Mouse (Mus musculus): Measurements from ENCODE around the gene Anapc11.
A peak's percentile ranks its signal among the peaks of the same experiment; 100 is the strongest.
"Not testable (repeated sequence)": the region's sequence is repeated elsewhere in the genome, so short reads cannot be mapped to it uniquely, and the experiment has no call there.

Anapc11 gene

GRCm38 (mm10) chr11:120575046-120575445 lies 23.2 kb upstream of the Anapc11 start:
- no peak for DNase-seq (ENCODE audit: low read depth, low spot score)

DNA sequence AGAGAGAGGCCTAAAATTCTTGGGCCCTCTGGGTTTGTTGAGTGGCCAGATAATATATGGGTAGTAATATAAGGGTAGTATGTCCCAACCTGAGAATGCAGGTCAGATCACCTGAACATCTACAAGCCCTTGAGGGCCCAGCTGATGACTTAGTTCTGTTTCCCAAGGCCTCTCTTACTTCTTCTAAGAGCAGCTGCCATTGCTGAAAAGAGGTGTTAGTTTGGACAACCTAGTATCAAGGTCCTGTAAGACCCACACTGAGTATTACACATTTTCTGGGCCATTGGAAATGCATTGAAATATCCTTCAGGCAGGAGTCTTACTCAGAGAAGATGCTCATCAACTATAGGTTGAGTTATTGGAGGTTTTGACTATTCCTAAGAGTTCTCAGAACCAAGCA lies 22.3 kb upstream of the Anapc11 start:
- no peak for DNase-seq (ENCODE audit: low read depth, low spot score)

DNA sequence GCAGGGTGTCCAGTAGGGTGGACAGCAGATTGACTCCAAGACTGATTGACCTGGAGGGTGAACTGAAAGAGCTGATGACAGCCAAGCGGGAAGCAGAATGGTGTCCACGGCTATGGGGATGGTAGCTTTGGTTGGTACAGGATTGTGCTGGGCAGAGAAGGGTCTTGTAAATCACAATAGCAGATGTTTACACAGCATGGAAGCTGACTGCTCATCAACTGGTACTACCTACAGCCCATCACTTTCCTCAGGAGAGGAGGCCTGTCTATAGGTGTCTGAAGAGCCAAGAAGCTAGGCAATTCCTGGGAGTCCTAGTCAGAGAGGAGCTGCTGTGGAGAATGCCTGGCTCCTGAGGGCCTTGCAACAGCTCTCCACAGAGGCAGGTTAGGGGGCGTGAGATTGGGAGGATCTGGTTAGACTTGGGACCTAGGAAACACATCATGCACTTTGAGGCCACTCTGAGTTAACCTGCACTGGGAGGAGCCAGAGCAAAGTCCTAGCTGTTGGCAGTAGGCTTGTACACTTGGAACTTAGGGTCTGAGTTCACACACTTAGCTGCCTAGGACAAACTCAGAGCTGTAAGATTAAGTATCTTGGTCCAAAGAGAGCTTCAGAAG lies 21.7 kb upstream of the Anapc11 start:
- DNase-seq (ENCODE audit: low read depth, low spot score), result no peak

GRCm38 (mm10) chr11:120577211-120578023 lies 20.8 kb upstream of the Anapc11 start:
- peak; percentile 63 for DNase-seq (ENCODE audit: low read depth, low spot score)

DNA sequence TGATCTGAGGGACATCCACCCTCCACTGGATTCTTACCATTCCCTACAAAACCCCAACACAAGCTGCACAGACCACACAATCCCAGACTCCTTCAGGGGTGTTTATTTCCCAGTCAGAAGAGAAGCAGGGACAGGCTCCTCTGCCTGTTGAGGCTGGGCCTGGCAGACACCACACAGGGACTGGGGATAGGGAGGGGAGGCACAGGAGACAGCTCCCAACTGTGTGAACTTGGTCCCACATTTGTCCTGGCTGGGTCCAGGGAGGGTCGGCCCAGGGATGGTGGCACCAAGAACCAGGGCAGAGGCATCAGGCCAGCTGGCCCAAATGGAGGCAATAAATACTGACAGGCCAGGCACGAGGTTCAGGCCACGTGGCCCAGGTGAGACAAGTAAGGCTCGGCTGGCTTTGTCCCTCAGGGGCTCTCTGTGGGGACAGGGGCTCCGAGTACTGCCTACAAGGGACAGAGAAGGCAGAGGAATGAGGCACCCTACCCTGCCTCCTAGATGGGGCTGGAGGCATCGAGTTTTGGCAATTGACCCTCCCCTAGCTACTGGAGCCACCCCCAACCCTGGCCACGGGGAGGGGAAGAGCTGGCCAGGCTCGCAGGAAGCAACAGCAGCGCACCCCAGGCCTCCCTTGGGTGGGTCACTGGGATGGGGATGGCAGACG lies 20.1 kb upstream of the Anapc11 start:
- DNase-seq (ENCODE audit: low read depth, low spot score), result no peak

GRCm38 (mm10) chr11:120578694-120579243 lies 19.5 kb upstream of the Anapc11 start:
- no peak for DNase-seq (ENCODE audit: low read depth, low spot score)

DNA sequence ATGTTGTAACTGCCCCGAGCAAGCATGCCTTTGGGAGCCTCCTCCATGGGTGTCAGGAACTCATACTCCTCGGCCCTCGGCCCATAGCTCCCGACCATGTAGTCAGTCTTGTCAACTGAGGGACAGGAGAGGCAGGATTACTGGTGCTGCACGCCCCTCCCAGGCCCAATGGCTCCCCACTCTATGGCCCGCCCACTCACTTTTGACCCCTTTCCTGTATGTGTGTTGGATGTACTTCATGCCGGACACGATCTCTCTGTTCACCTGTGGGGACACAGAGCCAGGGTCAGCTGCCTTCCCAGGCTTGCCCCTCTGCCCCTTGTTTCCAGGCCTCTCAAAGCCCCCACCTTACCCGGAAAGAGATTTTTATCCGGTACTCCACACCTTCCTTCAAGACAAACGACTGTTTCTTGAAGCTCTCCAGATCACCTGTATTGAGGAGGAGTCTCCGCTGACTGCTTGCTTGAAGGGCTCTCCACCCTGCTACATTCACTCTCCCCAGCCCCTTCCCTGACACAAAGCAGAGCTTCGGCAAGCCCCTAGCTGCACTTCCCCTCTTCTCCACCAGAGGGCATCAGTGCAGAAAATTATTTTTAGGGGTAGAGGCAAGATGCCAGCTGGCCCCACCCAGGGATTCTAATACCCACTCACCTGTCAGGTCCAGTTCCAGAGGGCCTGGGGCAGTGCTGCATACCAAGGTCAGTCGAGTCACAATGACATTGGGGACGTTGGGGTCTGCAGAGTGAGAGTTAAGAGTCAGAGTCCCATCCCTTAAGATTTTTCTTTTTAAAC lies 18.7 kb upstream of the Anapc11 start:
- DNase-seq (ENCODE audit: low read depth, low spot score), result peak; percentile 85

DNA sequence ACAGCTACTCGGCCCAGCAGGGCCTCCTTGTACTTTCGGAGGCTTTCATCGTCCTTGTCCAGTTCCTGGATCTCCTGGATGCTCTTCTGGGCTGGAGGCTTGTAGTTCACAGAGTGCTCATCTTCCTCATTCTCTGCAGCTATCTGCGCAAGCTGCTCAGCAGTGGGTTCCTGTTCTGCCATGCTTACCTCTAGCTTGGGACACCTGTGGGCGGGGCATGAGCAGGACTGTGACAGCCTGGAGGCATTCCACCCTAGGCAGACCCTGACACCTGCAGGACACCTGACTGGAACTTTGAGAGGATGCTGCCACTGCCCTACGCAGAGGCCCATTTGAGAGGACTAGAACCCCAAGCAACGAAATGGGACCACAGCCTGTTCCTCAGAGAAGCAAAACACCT lies 18.0 kb upstream of the Anapc11 start:
- DNase-seq (ENCODE audit: low read depth, low spot score), result peak; percentile 44

GRCm38 (mm10) chr11:120580871-120581331 lies 17.3 kb upstream of the Anapc11 start:
- peak; percentile 68 for DNase-seq (ENCODE audit: low read depth, low spot score)

DNA sequence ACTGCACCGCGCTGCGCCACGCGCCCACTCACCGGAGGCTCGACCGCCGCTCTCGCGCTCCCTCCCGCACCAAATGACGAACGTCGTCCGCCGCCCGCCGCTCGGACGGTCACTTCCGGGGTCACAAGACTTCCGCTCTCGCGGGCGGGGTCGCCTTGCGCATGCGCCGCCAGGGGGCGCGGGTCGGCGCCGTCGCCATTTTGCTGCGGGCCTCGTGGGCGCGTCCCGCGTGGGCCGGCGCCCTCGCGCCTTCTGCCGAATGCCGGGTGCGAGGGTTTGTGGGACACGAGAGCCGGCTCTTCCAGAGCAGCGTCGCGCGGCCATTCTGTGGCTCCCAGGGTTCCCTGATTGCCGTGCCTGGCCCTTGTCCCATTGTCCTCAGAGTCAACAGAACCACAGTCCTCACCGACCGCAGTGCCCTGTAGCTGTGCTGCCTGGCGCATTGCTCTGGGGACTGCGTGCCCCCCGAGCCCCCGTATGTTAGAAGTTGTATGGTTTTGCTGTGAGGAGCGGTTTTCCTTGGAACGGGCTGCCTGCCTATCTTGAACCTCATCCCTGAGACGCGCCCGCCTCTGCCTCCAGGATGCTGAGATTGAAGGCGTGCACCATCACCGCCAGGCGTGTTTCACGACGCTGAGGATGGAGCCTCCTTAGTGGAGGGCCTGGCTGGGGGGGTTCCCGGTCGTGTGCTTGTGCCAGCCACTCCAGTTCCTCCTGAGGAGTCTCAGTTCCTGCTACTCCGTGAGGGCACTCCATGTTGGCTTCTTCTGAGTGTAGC lies 16.5 kb upstream of the Anapc11 start, which contains the start of gene Arhgdia:
TSS of gene Arhgdia (minus strand) at position 135 of the 778 bp plus-strand sequence.
- DNase-seq (ENCODE audit: low read depth, low spot score), result peak; percentile 94

GRCm38 (mm10) chr11:120582268-120582981 lies 15.8 kb upstream of the Anapc11 start:
- DNase-seq (ENCODE audit: low read depth, low spot score), result peak; percentile 83

GRCm38 (mm10) chr11:120582982-120583293 lies 15.3 kb upstream of the Anapc11 start:
- not testable (repeated sequence) for DNase-seq (ENCODE audit: low read depth, low spot score)

GRCm38 (mm10) chr11:120583937-120584336 lies 14.3 kb upstream of the Anapc11 start:
- DNase-seq (ENCODE audit: low read depth, low spot score), result no peak

DNA sequence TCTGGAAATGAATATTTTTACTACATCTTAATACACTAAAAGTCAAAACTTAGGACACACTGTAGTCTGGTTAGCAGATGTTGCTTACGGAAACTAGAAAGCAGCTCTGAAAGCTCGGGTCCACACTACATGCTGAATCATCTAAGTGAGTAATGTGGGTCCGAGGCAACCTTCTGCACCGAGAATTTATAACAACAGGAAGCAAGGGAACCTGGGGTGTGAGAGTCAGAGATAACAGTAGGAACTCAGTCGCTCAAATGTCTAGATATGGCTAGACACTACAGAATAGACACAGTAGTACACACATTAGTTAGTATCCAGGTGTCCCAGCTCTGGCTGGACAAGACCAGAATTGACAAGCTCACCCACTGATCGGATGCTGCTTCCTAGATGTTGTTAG lies 9.7 kb upstream of the Anapc11 start:
- DNase-seq (ENCODE audit: low read depth, low spot score), result no peak

- peak; percentile 52 for DNase-seq (ENCODE audit: low read depth, low spot score)
These were observed 683 bp upstream of the Anapc11 start for GRCm38 (mm10) chr11:120597240-120598235.

DNA sequence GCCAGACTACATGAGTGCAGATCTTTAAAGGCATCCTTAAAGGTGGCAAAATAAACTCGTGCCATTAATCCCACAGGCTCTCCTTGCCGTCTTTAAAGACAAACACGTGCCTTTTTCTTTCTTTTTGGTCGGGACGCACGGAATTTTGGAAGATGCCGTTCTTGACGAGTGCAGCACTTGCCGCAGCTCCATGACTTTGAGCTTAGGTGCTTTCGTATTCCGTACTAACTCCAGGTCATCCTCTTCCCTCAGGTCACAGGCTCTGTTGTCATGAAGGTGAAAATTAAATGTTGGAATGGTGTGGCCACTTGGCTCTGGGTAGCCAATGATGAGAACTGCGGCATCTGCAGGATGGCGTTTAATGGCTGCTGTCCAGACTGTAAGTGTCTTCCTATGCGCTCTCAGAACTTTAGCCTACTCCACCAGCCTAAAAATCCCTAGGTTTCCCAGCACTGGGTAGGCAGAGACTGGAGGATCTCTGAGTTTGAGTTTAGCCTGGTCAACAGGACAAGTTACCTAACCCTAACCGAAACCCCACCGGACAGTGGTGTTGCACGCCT lies 849 bp downstream of the Anapc11 start:
- DNase-seq (ENCODE audit: low read depth, low spot score), result no peak

- DNase-seq (ENCODE audit: low read depth, low spot score), result peak; percentile 68
These were observed 2.5 kb downstream of the Anapc11 start for GRCm38 (mm10) chr11:120600716-120601115.

GRCm38 (mm10) chr11:120603545-120603944 lies 5.3 kb downstream of the Anapc11 start:
- no peak for DNase-seq (ENCODE audit: low read depth, low spot score)

Measured in CD4-positive, CD25-positive, alpha-beta regulatory T cell, adult 2 months (primary cell).